Mouse (Mus musculus) hindbrain, embryonic 14.5 days (tissue): ENCODE results near the gene Dnajc5g. TPM values are rescaled to one million over a fixed set of nuclear protein-coding genes. Genes with fewer than 3 reads are reported as not detected.

ENCODE experiments used
- ATAC-seq: fragments of 200-750 bp; cut with Nextera tagmentation; 2 replicates; pipeline ENCODE4 v1.8.0; 2017; ENCODE audit warnings: moderate number of reproducible peaks, mild to moderate bottlenecking, moderate TSS enrichment, moderate library complexity; ENCODE audit not compliant: low FRiP score
- DNase-seq: peaks from one replicate; pipeline ENCODE4 v3.0.0-alpha.2; 2015; ENCODE audit warnings: low spot score
- H3K27ac ChIP-seq: fragments of 300-500 bp; sonication (generic); 2 replicates; pipeline ENCODE4 v1.5.1; 2014; ENCODE audit warnings: mild to moderate bottlenecking, moderate library complexity
- H3K27me3 ChIP-seq: fragments of 300-500 bp; sonication (generic); 2 replicates; pipeline ENCODE4 v1.6.1; 2014; ENCODE audit warnings: mild to moderate bottlenecking, low read length, mixed read lengths; ENCODE audit not compliant: control insufficient read depth, insufficient read depth
- H3K36me3 ChIP-seq: fragments of 300-500 bp; sonication (generic); replicated peaks from 2 replicates; pipeline ENCODE4 v1.6.1; 2014; ENCODE audit not compliant: control insufficient read depth, insufficient read depth
- H3K4me1 ChIP-seq: fragments of 300-500 bp; sonication (generic); replicated peaks from 2 replicates; pipeline ENCODE4 v1.6.1; 2014; ENCODE audit warnings: antibody characterized with exemption, low read length, mixed read lengths; ENCODE audit not compliant: control insufficient read depth, insufficient read depth
- H3K4me2 ChIP-seq: fragments of 300-500 bp; sonication (generic); replicated peaks from 2 replicates; pipeline ENCODE4 v1.6.1; 2014; ENCODE audit warnings: mild to moderate bottlenecking, moderate library complexity
- H3K4me3 ChIP-seq: fragments of 300-500 bp; sonication (generic); replicated peaks from 2 replicates; pipeline ENCODE4 v1.5.1; 2014; ENCODE audit warnings: mild to moderate bottlenecking, low read length
- H3K9ac ChIP-seq: fragments of 300-500 bp; sonication (generic); 2 replicates; pipeline ENCODE4 v1.6.1; 2014
- H3K9me3 ChIP-seq: fragments of 300-500 bp; sonication (generic); 2 replicates; pipeline ENCODE4 v1.6.1; 2016; ENCODE audit warnings: low read length; ENCODE audit not compliant: control insufficient read depth
- whole genome bisulfite sequencing: fragments of 180-500 bp; shearing (Covaris S2); extraction: QIAGEN DNeasy Blood & Tissue Kit; methylation state at CpG from one replicate; pipeline ENCODE4 v1.1.7; 2014; 5-methylcytosine and 5-hydroxymethylcytosine counted together
- polyA plus RNA-seq: library from polyadenylated mRNA; unstranded; fragments of >200 nt; fragmentation: Nextera tagmentation; extraction: Ambion mirVana; gene quantifications from 2 replicates; pipeline ENCODE4 v1.2.1, GENCODE M21; 2014

Gene Dnajc5g
- polyA plus RNA-seq, 1 experiment from 2014 or later: not detected

DNA sequence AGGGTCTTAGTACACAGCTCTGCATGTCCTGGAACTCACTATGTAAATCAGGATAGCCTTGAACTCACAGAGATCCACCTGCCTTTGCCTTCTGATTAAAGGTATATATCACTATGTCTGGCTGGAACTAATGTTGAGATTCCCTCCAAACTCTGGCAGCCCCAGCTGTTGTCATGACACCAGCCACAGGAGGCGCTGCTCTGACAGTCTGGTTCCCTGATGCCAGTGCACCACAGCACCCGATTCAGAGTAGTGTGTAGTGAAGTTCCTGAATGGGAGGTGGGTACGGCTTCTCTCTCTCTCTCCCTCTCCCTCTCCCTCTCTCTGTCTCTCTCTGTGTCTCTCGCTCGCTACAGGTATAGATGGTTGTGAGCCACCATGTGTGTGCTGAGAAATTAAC, 23.7 kb upstream of the Dnajc5g start:
- 11% methylated on average over 5 of the region's 5 CpGs for WGBS
- Histone ChIP-seq H3K4me2 (no peak overlapping the region), H3K27me3 (no peaks in the 10 kb centered on the region), H3K27ac (peak overlapping the region; percentile 62), H3K36me3 (peaks cover 16% of the 10 kb centered on the region), H3K9me3 (no peaks in the 10 kb centered on the region), H3K9ac (no peak overlapping the region), H3K4me3 (no peak overlapping the region), H3K4me1 (peaks cover 13% of the 10 kb centered on the region)
- ATAC-seq (no peak), DNase-seq (no peak)

DNA sequence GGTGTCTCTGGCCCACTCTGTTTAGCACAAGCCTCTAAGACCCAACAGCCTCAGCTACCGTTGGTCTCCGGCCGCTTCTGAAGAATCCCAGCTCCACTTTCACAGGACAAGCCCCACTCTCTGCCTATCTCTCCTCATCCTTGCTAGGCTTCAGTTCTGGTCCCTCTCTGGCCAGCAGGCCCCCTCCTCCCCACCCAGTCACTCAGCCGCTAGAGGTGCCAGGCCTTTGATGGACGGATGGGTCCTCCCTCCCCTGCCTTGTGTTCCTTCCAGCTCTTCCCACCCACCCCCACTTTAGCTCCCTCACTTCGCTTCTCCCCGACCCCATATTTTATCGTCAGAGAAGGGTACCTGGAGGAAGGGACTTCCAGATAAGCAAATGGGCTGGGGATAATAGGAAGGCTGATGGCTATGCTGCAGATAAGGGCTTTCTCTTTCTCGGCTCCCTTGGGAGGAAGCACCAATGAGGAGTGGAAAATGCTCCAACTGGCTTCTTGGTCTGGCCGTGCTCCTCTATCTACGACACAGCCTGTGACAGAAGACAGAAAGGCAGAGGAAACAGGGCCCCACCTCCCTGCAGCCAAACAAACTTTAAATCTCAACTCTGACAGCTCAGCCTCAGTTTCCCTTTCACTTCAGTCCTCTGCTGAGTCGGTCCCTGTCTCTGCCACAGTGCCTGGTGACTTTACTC, 23.0 kb upstream of the Dnajc5g start:
- H3K9ac ChIP-seq: no peak overlapping the region
- H3K4me2 ChIP-seq: no peak overlapping the region
- peak overlapping the region; percentile 62 for H3K27ac ChIP-seq

DNA sequence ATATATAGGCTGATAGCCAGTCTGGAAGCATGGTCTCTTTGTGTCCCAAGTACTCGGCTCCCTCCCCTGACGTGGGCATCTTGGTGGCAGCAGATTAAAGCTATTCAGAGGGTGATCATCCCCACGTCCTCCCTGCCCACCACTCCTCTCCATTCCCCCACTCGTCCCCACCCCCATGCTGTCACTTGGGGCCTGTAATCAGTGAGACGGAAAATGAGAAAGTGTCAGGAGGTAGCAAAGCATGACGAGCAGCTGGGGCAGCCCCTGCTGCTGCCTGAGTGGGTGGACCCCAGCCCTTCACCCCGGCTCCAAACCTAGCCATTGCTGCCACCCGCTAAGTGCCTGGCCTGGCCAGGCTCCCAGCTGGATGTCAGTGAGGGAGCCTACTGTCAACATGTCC, 22.1 kb upstream of the Dnajc5g start:
- ATAC-seq: peak; percentile 58
- H3K4me3 ChIP-seq: no peak overlapping the region
- no peak overlapping the region for H3K9ac ChIP-seq
- WGBS: 11% methylated on average over 8 of the region's 8 CpGs
- H3K36me3 ChIP-seq: no peaks in the 10 kb centered on the region
- H3K4me1 ChIP-seq: peaks cover 13% of the 10 kb centered on the region
- no peaks in the 10 kb centered on the region for H3K9me3 ChIP-seq
- peak overlapping the region; percentile 62 for H3K27ac ChIP-seq
- 0 out of 2 replicates have a peak, but pooled peaks cover under 1% of the 10 kb centered on the region for H3K27me3 ChIP-seq
- 0 out of 2 replicates have a peak overlapping the region, but pooled peaks have one; percentile 17 for H3K4me2 ChIP-seq
- DNase-seq: no peak

More for the DNA sequence above, 23.0 kb upstream of the Dnajc5g start:
- Histone ChIP-seq H3K9me3 (no peaks in the 10 kb centered on the region), H3K4me3 (no peak overlapping the region), H3K36me3 (peaks cover 8% of the 10 kb centered on the region), H3K4me1 (peaks cover 13% of the 10 kb centered on the region), H3K27me3 (no peaks in the 10 kb centered on the region)
- DNase-seq: no peak
- 0 out of 2 replicates have a peak, but pooled peaks have one; percentile 18 for ATAC-seq
- WGBS: 31% methylated on average over 12 of the region's 12 CpGs

DNA sequence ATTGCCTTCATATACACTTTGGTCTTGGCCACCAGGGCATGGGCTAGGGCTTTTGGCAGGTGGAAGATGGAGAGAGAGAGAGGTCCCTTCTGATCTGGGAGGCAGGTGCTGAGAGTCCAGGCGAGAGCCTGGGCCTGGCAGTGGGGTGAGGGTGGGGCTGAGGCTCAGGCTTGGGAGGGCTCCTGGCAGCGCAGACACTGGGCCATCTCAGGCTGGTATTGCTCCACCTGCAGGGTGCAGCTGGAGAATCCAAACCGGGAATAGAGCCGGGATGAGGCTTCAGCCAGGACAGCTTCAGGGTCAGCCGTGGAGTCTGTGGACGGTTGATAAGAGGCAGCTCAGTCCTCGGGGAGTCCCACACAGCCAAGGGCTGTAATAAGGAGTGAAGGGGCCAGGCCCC, 19.5 kb upstream of the Dnajc5g start:
- no peak for ATAC-seq
- peaks cover 24% of the 10 kb centered on the region for H3K27me3 ChIP-seq
- H3K36me3 ChIP-seq: no peaks in the 10 kb centered on the region
- peaks cover 18% of the 10 kb centered on the region for H3K4me1 ChIP-seq
- no peak for DNase-seq
- no peak overlapping the region for H3K27ac ChIP-seq
- no peak overlapping the region for H3K4me3 ChIP-seq
- H3K4me2 ChIP-seq: no peak overlapping the region
- WGBS: 29% methylated on average over 7 of the region's 7 CpGs
- H3K9me3 ChIP-seq: no peaks in the 10 kb centered on the region
- H3K9ac ChIP-seq: no peak overlapping the region

DNA sequence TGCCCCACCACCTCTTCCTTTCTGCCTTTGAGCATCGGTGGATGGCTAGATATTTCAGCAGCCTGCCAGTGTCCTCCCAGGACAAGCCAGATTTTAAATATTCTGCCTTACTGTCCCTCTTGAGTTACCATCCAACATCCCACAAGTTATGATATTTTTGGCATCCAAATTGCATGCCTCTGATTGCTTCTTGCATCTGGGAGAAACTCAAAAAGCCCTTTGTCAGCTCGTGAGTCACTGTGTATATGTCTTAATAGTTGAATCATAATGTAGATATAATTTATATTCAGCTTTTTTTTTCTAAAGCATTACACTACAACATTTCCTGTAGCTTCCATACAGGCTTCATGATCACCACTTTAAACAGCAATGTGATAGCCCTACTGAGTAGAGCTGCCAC, 19.0 kb upstream of the Dnajc5g start:
- DNase-seq: no peak
- peaks cover 21% of the 10 kb centered on the region for H3K4me1 ChIP-seq
- H3K27me3 ChIP-seq: peaks cover 29% of the 10 kb centered on the region
- H3K9me3 ChIP-seq: no peaks in the 10 kb centered on the region
- H3K4me3 ChIP-seq: no peak overlapping the region
- ATAC-seq: no peak
- H3K9ac ChIP-seq: no peak overlapping the region
- H3K4me2 ChIP-seq: no peak overlapping the region
- WGBS: 81% methylated on average over 2 of the region's 2 CpGs
- no peak overlapping the region for H3K27ac ChIP-seq
- H3K36me3 ChIP-seq: no peaks in the 10 kb centered on the region

DNA sequence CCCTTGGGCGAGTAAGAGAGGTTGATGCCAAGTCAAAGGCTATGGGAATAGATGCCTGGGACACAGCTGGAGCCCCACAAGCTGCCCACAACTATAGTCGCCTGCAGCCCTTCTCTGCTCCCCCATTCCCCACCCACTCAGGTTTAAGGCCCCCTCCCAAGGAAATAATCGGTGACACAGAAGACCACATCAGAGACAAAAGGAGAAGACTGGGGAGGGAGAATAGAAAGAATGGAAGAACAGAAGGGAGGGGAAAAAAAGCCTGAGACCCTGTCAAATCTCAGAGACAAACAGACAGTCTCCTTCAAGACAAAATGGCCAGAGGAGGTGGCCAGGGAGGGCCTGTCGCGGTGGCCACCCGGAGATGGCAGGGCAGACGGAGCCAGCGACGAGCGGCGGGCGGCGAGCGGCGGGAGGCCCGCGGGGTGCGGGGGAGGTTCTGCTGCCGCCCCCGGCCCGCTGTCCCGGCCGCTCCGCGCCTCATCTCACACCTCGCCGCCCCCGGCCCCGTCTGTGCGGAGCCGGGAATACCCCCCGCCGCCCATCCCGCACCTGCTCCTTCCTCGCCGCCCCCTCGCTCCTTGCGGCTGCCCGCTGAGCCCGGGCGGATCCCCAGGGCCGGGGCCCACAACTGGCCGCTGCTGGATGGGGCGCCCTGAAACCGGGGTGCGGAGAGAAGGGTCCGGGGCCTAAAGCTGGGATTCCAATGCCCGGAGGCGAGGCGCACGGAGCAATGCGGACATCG, 13.7 kb upstream of the Dnajc5g start:
- Histone ChIP-seq H3K9ac (peak overlapping the region; percentile 85), H3K36me3 (no peaks in the 10 kb centered on the region), H3K27ac (peak overlapping the region; percentile 57), H3K9me3 (no peaks in the 10 kb centered on the region), H3K4me3 (peak overlapping the region; percentile 58), H3K4me2 (peak overlapping the region; percentile 50), H3K27me3 (peaks cover 82% of the 10 kb centered on the region), H3K4me1 (peaks cover 33% of the 10 kb centered on the region; the same call in 1 of the 2 replicates)
- 2% methylated on average over 45 of the region's 53 CpGs for WGBS
- DNase-seq: no peak
- ATAC-seq: no peak; the same call in 1 of the 2 replicates

DNA sequence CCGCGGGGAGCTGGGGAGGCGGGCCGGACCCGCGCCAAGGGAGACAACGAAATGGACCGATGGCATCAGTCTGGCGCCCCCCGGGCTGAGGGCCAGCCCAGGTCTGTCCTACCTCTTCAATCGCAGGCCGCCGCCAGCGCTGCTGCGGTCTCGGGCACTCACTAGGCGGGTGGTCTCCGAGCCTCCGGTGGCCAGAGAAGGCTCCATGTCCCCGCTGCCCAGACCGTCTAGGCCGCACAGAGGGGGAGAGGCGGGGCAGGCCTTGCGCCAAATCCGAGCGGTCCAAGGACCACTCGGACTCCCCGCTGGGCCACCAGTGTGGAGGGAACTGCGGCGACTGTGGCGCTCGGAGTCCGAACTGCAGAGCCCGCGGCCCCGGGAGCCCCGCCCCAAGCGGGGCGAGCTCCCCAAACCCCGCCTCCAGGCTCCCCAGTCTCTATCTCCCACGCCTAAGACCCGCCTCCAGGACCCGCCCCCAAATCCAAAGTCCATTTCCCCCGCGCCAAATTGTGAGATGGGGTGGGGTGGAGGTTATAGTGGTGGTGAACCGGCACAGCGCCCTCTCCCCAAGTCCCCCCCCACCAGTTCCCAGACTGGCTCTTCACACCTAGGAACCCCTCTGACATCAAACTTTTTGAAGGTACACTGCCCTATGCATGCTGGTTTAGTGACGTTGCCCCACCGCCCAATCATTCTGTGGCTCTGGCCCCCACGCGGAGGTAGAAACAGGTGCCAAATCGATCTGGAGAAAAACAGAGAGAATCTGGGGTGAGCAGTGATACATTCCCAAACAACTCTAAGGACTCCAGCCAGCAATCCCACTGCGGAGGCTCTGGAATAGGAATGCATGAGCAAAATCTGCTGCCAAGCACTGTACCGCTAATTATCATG, 12.7 kb upstream of the Dnajc5g start:
- H3K4me3 ChIP-seq: peak overlapping the region; percentile 58
- ATAC-seq: peak; percentile 64
- H3K4me1 ChIP-seq: peaks cover 33% of the 10 kb centered on the region; the same call in 1 of the 2 replicates
- H3K9ac ChIP-seq: peak overlapping the region; percentile 85
- DNase-seq: no peak
- H3K9me3 ChIP-seq: no peaks in the 10 kb centered on the region
- no peaks in the 10 kb centered on the region for H3K36me3 ChIP-seq
- 1% methylated on average over 39 of the region's 54 CpGs for WGBS
- H3K27ac ChIP-seq: peak overlapping the region; percentile 57
- peak overlapping the region; percentile 50 for H3K4me2 ChIP-seq
- H3K27me3 ChIP-seq: peaks cover 90% of the 10 kb centered on the region

DNA sequence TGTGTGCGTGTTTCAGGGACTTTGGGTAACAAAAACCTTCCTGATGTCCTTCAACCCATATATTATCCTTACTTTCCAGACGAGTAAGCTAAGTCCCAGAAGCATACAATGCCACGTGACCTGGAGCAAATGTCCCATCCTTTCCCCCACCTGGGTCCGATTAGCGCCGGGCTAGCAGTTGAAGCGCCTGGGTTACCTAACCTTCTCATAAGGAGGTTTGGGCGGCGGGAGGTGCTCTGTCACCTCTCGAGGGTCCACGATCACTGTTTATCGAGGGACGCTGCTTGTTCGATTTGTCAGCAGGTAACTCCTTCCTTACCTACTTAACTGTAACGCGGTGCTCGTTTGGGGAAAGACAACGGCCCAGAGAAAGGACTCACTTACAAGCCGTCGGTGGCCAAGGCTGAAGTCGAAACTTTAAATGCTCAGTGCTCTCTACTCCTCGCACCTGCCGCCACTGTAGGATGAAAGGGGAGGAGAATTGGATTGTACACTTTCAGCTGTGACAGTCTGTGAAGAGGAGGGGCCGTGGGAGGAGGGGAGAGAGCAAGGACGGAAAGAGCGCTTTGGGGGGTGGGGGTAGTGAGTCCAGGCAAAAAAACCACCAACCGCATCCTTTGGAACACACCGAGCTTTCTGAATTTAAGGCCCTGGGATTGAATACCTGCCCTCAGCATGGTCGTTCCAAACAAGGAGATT, 11.8 kb upstream of the Dnajc5g start:
- peaks cover 95% of the 10 kb centered on the region for H3K27me3 ChIP-seq
- no peaks in the 10 kb centered on the region for H3K9me3 ChIP-seq
- no peaks in the 10 kb centered on the region for H3K36me3 ChIP-seq
- H3K9ac ChIP-seq: no peak overlapping the region
- ATAC-seq (no peak), DNase-seq (no peak)
- no peak overlapping the region for H3K27ac ChIP-seq
- peak overlapping the region; percentile 50 for H3K4me2 ChIP-seq
- 2% methylated on average over 29 of the region's 29 CpGs for WGBS
- H3K4me1 ChIP-seq: peaks cover 33% of the 10 kb centered on the region; the same call in 1 of the 2 replicates
- peak overlapping the region; percentile 58 for H3K4me3 ChIP-seq
